Mouse (Mus musculus) embryonic fibroblast, embryonic 13.5 days (primary cell): ENCODE measurements at regions not wholly inside any gene's neighbourhood (a gene's known extent, or its start where the extent isn't known, plus 50 kb on each side); places are given as distances from the start of the nearest gene placed in this dataset.

Source experiments
- CTCF ChIP-seq: IDR thresholded peaks from 2 replicates; pipeline ENCODE4 v1.5.1; 2011; ENCODE audit warnings: mild to moderate bottlenecking, control low read depth, low read length, moderate library complexity, borderline replicate concordance; ENCODE audit not compliant: insufficient read depth
- POLR2A ChIP-seq: IDR thresholded peaks from 2 replicates; pipeline ENCODE4 v1.6.1; 2011; ENCODE audit warnings: low read depth, mild to moderate bottlenecking, control low read depth, low read length, moderate library complexity

DNA sequence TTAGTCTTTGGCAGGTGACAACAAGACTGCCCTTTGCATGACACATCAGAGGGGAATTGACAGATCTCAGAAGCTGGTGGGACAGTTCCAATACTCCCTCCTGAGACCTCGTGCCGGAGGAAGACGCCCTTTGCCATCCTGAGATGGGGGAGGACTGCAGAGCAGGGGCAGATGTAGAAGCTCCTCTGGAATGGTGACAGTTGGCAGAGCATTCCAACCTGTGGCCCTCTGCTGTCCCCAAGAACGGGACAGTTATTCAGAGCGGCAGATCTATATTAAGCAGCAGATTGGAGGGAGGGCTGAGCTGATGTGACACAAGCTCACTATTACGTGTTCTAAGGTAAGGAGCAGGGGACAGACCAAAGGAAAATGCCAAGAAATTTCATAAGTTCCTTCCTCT, 97.7 kb upstream of the Ppargc1a start:
- TF ChIP-seq CTCF = no peak
- TF ChIP-seq POLR2A = no peak
